Mouse (Mus musculus): ENCODE results near the gene Gm28043.

GRCm38 (mm10) chr17:29692827-29693226 lies 78.2 kb downstream of the Gm28043 start:
- TF ChIP-seq POLR2A (IDR thresholded peaks at IDR 0.05; ENCODE audit: borderline replicate concordance, insufficient read depth, low read length) (no peak), CTCF (IDR thresholded peaks at IDR 0.05; ENCODE audit: borderline replicate concordance, insufficient read depth, low read depth, low read length) (no peak)
